In genomic region chr2:145769964-145770363, GRCm38 (mm10) we compare ENCODE assay signal across 11 mouse cellular contexts.
DNase-seq lines count a peak whose midpoint lies in the region; ATAC-seq lines count a peak whose summit lies in the region.
"Had no signal": no experiment of that assay in that cellular context is flagged by ENCODE, and none has a peak within 500 bp of the region (broad histone marks: within the 10 kb centered on the region; RNA-seq: fewer than 3 reads in every experiment).

No protein-coding gene starts in this region.

- peak overlapping the region; percentile 54 to 62 for H3K27ac ChIP-seq in heart, embryonic 14.5 days (replicated peaks in 1 of 2; ENCODE audit: control insufficient read depth in 1 of 2, insufficient read depth in 1 of 2, low read depth in 2 of 2, low read length in 2 of 2)
- H3K27ac ChIP-seq in midbrain, embryonic 11.5 days (ENCODE audit: low read depth, low read length): no peak overlapping the region
- H3K27ac ChIP-seq in midbrain, embryonic 15.5 days: no peak overlapping the region
- H3K27ac ChIP-seq in hindbrain, embryonic 13.5 days: no peak overlapping the region

- H3K4me2 ChIP-seq in heart, embryonic 14.5 days (ENCODE audit: low read length): peak overlapping the region; percentile 21; the same call in 1 of the 2 replicates
- H3K4me2 ChIP-seq in midbrain, embryonic 11.5 days: no peak overlapping the region
- no peak overlapping the region for H3K4me2 ChIP-seq in midbrain, embryonic 15.5 days
- no peak overlapping the region for H3K4me2 ChIP-seq in hindbrain, embryonic 13.5 days

- H3K4me1 ChIP-seq in heart, embryonic 14.5 days (ENCODE audit: control insufficient read depth in 2 of 2, insufficient read depth in 2 of 2, low read length in 2 of 2): peaks cover 13 to 31% of the 10 kb centered on the region in 2 experiments
- H3K4me1 ChIP-seq in midbrain, embryonic 11.5 days (ENCODE audit: control insufficient read depth, insufficient read depth, low read length): no peaks in the 10 kb centered on the region
- peaks cover 6% of the 10 kb centered on the region; the same call in 1 of the 2 replicates for H3K4me1 ChIP-seq in midbrain, embryonic 15.5 days
- peaks cover 13% of the 10 kb centered on the region for H3K4me1 ChIP-seq in hindbrain, embryonic 13.5 days (replicated peaks)

- no peak for DNase-seq in heart, adult 8-10 months (ENCODE audit: low spot score)
- DNase-seq in midbrain, embryonic 11.5 days (ENCODE audit: low spot score, missing footprints): peak; percentile 87
- DNase-seq in retina, postnatal 1 day: peak; percentile 55
- no peak for DNase-seq in cerebellum, postnatal 10 days
- DNase-seq in cerebellum, postnatal 4 days (ENCODE audit: low spot score in 2 of 2): no peak
- DNase-seq: cerebellum, adult 9-11 months; left cerebral cortex, postnatal 4 days; lung, postnatal 14 days had no signal

- 16% methylated on average over 10 of the region's 10 CpGs for WGBS in heart, embryonic 14.5 days
- WGBS in midbrain, embryonic 11.5 days: 40% methylated on average over 10 of the region's 10 CpGs
- 32% methylated on average over 10 of the region's 10 CpGs for WGBS in midbrain, embryonic 15.5 days
- 12% methylated on average over 10 of the region's 10 CpGs for WGBS in hindbrain, embryonic 13.5 days

- no peak for ATAC-seq in heart, embryonic 14.5 days (ENCODE audit: insufficient number of reproducible peaks, insufficient read depth, low FRiP score, low read depth)
- ATAC-seq in midbrain, embryonic 11.5 days (ENCODE audit: low FRiP score): peak; percentile 54; the same call in 1 of the 2 replicates
- ATAC-seq in midbrain, embryonic 15.5 days (replicated peaks): no peak
- ATAC-seq in hindbrain, embryonic 13.5 days (ENCODE audit: low FRiP score): no peak

- H3K36me3 ChIP-seq in heart, embryonic 14.5 days (ENCODE audit: control insufficient read depth, insufficient read depth, low read length): no peaks in the 10 kb centered on the region
- no peaks in the 10 kb centered on the region for H3K36me3 ChIP-seq in midbrain, embryonic 11.5 days (ENCODE audit: control insufficient read depth, insufficient read depth, low read length)
- H3K36me3 ChIP-seq in midbrain, embryonic 15.5 days (replicated peaks): no peaks in the 10 kb centered on the region
- no peaks in the 10 kb centered on the region for H3K36me3 ChIP-seq in hindbrain, embryonic 13.5 days

- no peaks in the 10 kb centered on the region for H3K9me3 ChIP-seq in heart, embryonic 14.5 days (ENCODE audit: control insufficient read depth, low read length)
- H3K9me3 ChIP-seq in midbrain, embryonic 11.5 days (ENCODE audit: control insufficient read depth, low read length): no peaks in the 10 kb centered on the region
- no peaks in the 10 kb centered on the region for H3K9me3 ChIP-seq in midbrain, embryonic 15.5 days
- H3K9me3 ChIP-seq in hindbrain, embryonic 13.5 days: no peaks in the 10 kb centered on the region

- H3K4me3 ChIP-seq in heart, embryonic 14.5 days (ENCODE audit: control insufficient read depth in 1 of 2, insufficient read depth in 1 of 2, low read depth in 1 of 2, low read length in 2 of 2): no peak overlapping the region
- no peak overlapping the region for H3K4me3 ChIP-seq in midbrain, embryonic 11.5 days (ENCODE audit: low read depth, low read length)
- H3K4me3 ChIP-seq in midbrain, embryonic 15.5 days: no peak overlapping the region
- H3K4me3 ChIP-seq in hindbrain, embryonic 13.5 days: no peak overlapping the region

- no peaks in the 10 kb centered on the region for H3K27me3 ChIP-seq in heart, embryonic 14.5 days (ENCODE audit: control insufficient read depth, insufficient read depth, low read length)
- H3K27me3 ChIP-seq in midbrain, embryonic 11.5 days (ENCODE audit: control insufficient read depth, insufficient read depth, low read length): no peaks in the 10 kb centered on the region; the same call in 1 of the 2 replicates
- no peaks in the 10 kb centered on the region for H3K27me3 ChIP-seq in midbrain, embryonic 15.5 days (replicated peaks)
- H3K27me3 ChIP-seq in hindbrain, embryonic 13.5 days: no peaks in the 10 kb centered on the region

- H3K9ac ChIP-seq in heart, embryonic 14.5 days (ENCODE audit: low read length): no peak overlapping the region
- H3K9ac ChIP-seq in midbrain, embryonic 11.5 days (ENCODE audit: low read length): no peak overlapping the region
- no peak overlapping the region for H3K9ac ChIP-seq in midbrain, embryonic 15.5 days
- H3K9ac ChIP-seq in hindbrain, embryonic 13.5 days: peak overlapping the region; percentile 13; the same call in 1 of the 2 replicates

Comparison
In these comparisons a context has a peak if more than half of its experiments do, and no peak if none do; other contexts are left out.
1. H3K27ac ChIP-seq: peak in heart, embryonic 14.5 days (2 of 2); none in midbrain, embryonic 11.5 days (single experiment), midbrain, embryonic 15.5 days (single experiment) and hindbrain, embryonic 13.5 days (single experiment).
2. DNase-seq: peak in midbrain, embryonic 11.5 days (single experiment) and retina, postnatal 1 day (single experiment); none in heart, adult 8-10 months (single experiment), cerebellum, postnatal 10 days (0 of 2) and cerebellum, postnatal 4 days (0 of 2).